Mouse (Mus musculus) testis, adult 2 months (tissue): Measurements from ENCODE around the gene Cracr2a. TPM values are rescaled to one million over a fixed set of nuclear protein-coding genes. Genes with fewer than 3 reads are reported as not detected.

Source experiments
- H3K27ac ChIP-seq: fragments of 200-500 bp; 2 replicates; pipeline ENCODE4 v1.5.1; 2012; ENCODE audit warnings: low read depth, low read length; ENCODE audit not compliant: control insufficient read depth, insufficient read depth
- H3K27me3 ChIP-seq: fragments of 200-500 bp; 2 replicates; pipeline ENCODE4 v1.6.1; 2012; ENCODE audit warnings: mild to moderate bottlenecking, low read length, moderate library complexity; ENCODE audit not compliant: control insufficient read depth, insufficient read depth
- H3K36me3 ChIP-seq: fragments of 200-500 bp; 2 replicates; pipeline ENCODE4 v1.6.1; 2012; ENCODE audit warnings: mild to moderate bottlenecking, low read length; ENCODE audit not compliant: control insufficient read depth, insufficient read depth
- H3K4me1 ChIP-seq: fragments of 200-500 bp; 2 replicates; pipeline ENCODE4 v1.6.1; 2012; ENCODE audit warnings: low read length; ENCODE audit not compliant: control insufficient read depth, insufficient read depth
- H3K4me3 ChIP-seq: fragments of 200-500 bp; 2 replicates; pipeline ENCODE4 v1.5.1; 2012; ENCODE audit warnings: low read depth, mild to moderate bottlenecking, low read length, moderate library complexity, mixed read lengths; ENCODE audit not compliant: control insufficient read depth
- CTCF ChIP-seq: fragments of 200-500 bp; IDR thresholded peaks from 2 replicates; pipeline ENCODE4 v1.5.1; 2012; ENCODE audit warnings: low read depth, mild to moderate bottlenecking, inconsistent platforms, low read length, moderate library complexity; ENCODE audit not compliant: control insufficient read depth, insufficient read depth, insufficient replicate concordance
- POLR2A ChIP-seq: fragments of 200-500 bp; IDR thresholded peaks from 2 replicates; pipeline ENCODE4 v1.6.1; 2012; ENCODE audit warnings: low read depth, mild to moderate bottlenecking, inconsistent platforms, low read length, moderate library complexity; ENCODE audit not compliant: control insufficient read depth
- polyA plus RNA-seq: library from polyadenylated mRNA; depleted of rRNA; stranded (reverse); fragments of >200 nt; gene quantifications from 2 replicates; pipeline ENCODE4 v1.2.3, GENCODE M21; 2012; rRNA removed

Cracr2a gene
- polyA plus RNA-seq, 1 experiment: 0.46 TPM

GRCm38 (mm10) chr6:127708218-127708628 is 147.1 kb downstream of the Cracr2a start:
- Histone ChIP-seq H3K27ac (no peak overlapping the region), H3K27me3 (no peaks in the 10 kb centered on the region), H3K4me1 (no peaks in the 10 kb centered on the region), H3K36me3 (no peaks in the 10 kb centered on the region), H3K4me3 (no peak overlapping the region)
- TF ChIP-seq CTCF (no peak), POLR2A (no peak)

DNA sequence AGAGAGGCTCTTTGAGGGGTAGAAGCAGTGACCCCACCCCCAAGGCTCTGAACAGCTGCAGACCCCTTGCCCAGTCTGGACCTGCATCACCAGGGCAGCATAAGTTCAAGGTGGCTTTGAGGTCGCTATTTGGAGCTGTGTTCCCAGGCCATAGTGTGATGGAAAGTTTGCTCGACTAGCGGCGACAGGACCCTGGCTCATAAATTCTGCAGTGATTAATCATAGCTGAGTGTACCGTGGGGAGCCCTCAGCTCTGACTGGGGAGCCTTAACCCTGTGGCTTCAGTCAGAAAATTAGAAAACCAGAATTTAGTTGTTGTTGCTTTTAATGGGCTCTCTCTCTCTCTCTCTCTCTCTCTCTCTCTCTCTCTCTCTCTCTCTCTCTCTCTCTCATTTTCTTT is 153.8 kb downstream of the Cracr2a start:
- Histone ChIP-seq H3K4me3 (no peak overlapping the region), H3K36me3 (no peaks in the 10 kb centered on the region), H3K27me3 (no peaks in the 10 kb centered on the region), H3K27ac (no peak overlapping the region), H3K4me1 (no peaks in the 10 kb centered on the region)
- TF ChIP-seq CTCF (no peak), POLR2A (no peak)

- no peak for TF ChIP-seq POLR2A
- TF ChIP-seq CTCF: no peak
- Histone ChIP-seq H3K36me3 (no peaks in the 10 kb centered on the region), H3K4me1 (no peaks in the 10 kb centered on the region), H3K27ac (no peak overlapping the region), H3K27me3 (no peaks in the 10 kb centered on the region), H3K4me3 (no peak overlapping the region)
These were observed 154.3 kb downstream of the Cracr2a start for GRCm38 (mm10) chr6:127715428-127715827.

DNA sequence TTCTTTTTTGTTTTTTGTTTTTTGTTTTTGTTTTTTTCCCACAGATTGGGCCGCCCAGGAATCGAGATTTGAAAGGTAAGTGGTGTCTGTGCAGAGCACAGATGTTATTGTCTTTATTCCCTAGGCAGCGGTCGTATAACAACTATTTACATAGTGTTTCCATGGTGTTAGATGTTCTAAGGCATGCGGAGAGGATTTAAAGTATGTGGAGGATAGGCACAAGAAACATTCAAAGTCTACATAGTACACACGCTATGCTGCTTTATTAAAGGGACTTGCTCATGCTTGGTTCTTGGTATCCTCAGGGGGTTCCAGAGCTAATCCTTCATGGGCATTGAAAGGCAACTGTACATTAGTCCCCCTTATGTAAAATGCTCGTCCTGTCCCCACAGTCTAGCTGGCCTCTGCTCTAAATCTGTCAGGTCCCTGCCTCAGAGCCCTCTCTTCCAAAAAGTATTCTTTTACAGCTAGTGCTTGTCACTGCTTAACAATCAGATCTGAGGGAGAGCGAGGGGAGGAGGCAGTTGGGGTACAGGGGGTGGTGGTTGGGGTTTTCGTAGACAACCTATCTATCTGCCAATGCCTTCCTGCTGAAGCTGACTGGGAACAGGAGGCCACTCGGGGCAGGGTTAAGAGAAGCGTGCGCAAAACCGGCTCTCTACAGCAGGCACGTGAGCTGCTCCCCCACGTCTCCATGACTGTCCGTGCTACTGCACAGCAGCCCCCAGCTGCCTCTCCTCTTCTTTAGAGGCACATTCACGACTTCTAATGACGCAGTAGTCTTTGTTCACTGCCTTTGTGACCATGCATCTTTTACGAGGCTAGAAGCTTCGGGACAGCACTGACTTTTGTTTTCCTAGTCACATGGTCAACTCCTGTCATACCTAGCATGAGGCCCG is 156.3 kb downstream of the Cracr2a start:
- Histone ChIP-seq H3K27ac (no peak overlapping the region), H3K27me3 (no peaks in the 10 kb centered on the region), H3K36me3 (no peaks in the 10 kb centered on the region), H3K4me3 (no peak overlapping the region), H3K4me1 (no peaks in the 10 kb centered on the region)
- TF ChIP-seq POLR2A (no peak), CTCF (no peak)

- H3K27me3 ChIP-seq: no peaks in the 10 kb centered on the region
- H3K4me1 ChIP-seq: no peaks in the 10 kb centered on the region
- TF ChIP-seq POLR2A (no peak), CTCF (no peak)
- H3K4me3 ChIP-seq: no peak overlapping the region
- H3K27ac ChIP-seq: no peak overlapping the region
- no peaks in the 10 kb centered on the region for H3K36me3 ChIP-seq
These were observed 158.7 kb downstream of the Cracr2a start for GRCm38 (mm10) chr6:127719875-127720274.

DNA sequence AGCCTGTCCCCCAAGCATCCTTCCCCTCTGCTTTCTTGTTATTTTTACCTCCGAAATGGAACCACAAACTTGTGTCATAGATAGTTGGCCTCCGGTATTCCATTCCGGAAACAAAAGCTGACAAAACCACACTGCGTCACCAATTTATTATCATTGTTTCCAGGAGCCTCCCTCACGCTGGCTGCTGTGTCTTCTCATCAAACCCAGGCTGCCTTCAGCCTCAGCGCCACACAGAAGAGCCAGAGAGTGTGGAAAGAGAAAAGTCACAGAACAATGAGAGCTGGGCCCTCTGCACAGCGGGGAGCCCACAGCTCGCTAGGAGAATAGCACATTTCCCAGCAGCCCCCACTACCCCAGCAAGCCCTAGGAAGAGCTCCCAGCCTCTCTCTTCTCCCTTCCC is 162.0 kb downstream of the Cracr2a start:
- no peak for TF ChIP-seq CTCF
- TF ChIP-seq POLR2A: no peak
- H3K27ac ChIP-seq: no peak overlapping the region
- H3K4me3 ChIP-seq: no peak overlapping the region
- no peaks in the 10 kb centered on the region for H3K36me3 ChIP-seq
- no peaks in the 10 kb centered on the region; the same call in 1 of the 2 replicates for H3K4me1 ChIP-seq
- H3K27me3 ChIP-seq: no peaks in the 10 kb centered on the region

Other genes with a start within 250 kb of the Cracr2a start
- gene Parp11, start 114.5 kb upstream of the Cracr2a start, polyA plus RNA-seq: 34.2 and 40.6 TPM in 2 replicates
- gene Prmt8, start 208.1 kb downstream of the Cracr2a start, polyA plus RNA-seq: 0.12 and 0.19 TPM in 2 replicates